Mouse (Mus musculus) heart, postnatal 25 days (tissue): Measurements from ENCODE around the gene Chaf1a. TPM values are rescaled to one million over a fixed set of nuclear protein-coding genes. Genes with fewer than 3 reads are reported as not detected.
"Not testable (repeated sequence)": the region's sequence is repeated elsewhere in the genome, so short reads cannot be mapped to it uniquely, and the experiment has no call there.

Experiments
- DNase-seq: peaks from one replicate; pipeline ENCODE4 v3.0.0; 2022; ENCODE audit warnings: low spot score
- intact Hi-C: fragments of 180-260 bp; cut with DNase I; formaldehyde crosslinking; loops from one replicate; pipeline ENCODE4 v1.15.1; 2025
- total RNA-seq, 2 experiments: library from RNA; stranded (reverse); gene quantifications; 2 replicates each; pipeline ENCODE4 v1.2.3; 2021

Chaf1a gene
- total RNA-seq, 2 experiments from 2014 or later = 0.95 to 1.2 TPM

DNA sequence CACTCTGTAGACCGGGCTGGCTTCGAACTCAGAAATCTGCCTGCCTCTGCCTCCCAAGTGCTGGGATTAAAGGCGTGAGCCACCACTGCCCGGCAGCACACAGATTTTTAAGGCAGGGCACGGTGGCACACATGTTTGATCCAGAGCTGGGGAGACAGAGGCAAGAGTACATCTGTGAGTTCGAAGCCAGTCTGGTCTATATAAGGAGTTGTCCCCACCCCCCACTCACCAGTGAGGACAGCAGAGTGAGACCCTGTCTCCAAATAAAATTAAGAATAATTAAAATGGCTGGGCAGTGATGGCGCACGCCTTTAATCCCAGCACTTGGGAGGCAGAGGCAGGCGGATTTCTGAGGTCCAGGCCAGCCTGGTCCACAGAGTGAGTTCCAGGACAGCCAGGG is 38.1 kb downstream of the Chaf1a start:
- DNase-seq, intact Hi-C loops: not testable (repeated sequence)

DNA sequence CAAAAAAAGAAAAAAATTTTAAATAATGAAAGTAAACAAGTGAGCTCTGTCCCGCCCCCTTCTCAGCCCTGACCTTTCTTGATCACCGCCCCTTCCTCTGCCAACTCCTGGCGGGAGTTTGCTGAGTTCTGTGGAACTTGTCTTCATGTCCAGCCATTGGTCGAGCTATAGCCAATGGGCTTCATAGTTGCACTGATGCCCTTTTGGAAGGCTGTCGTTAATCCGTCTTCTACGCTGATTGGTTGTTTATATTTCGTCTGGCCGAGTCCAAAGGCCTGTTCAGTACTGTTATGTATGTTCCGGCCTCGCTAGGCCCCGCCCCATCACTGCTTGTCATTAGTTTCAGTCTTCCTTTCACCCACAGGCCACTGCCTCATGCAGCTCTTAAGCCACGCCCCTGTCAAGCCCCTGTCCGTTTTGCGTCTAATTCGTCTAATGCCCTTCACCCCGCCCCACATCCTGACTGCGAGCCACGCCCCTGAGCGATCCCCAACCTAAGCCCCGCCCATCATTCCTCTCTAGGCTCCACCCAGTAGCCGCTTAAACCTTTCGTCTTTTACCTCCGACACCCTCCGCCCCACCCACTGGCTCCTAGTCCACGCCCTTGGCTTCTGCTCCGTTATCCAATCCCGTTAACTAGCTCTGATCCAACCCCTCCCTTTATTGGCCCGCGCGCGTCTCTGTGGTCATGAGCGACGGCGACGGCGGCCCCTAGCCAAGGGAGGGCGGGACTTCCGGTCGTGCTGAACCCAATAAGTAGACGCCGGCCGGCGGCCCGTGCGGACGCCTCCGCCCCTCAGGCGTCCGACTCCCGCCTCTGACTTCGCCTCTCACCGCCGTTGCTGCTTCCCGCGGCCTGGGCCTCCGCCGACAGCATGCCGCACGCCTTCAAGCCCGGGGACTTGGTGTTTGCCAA is 38.9 kb downstream of the Chaf1a start, which contains the start of gene Hdgfl2:
Hdgfl2 (plus strand) TSS at position 755 of the 916 bp plus-strand sequence.
- intact Hi-C loops = no loop called here
- DNase-seq = peak; percentile 100

DNA sequence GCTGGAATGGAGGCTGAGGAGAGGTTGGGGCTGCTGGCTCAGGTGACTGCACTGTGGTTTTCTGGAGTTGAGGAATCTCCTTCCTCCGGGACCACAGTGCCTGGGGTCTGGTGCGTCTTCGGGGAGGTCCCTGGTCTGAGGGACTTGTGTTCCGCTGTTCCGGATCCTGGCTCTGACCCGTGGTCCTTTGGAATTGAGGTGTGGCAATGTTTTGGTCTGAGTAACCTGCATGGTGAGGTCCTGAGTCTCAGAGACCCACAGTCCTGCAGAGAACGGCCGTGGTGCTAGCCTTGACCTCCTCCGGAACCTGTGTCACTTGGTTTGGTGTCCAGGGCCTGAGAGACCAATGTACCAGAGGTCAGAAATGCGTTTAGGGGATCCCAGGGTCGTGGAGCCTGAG is 39.7 kb downstream of the Chaf1a start:
- intact Hi-C loops = no loop called here

DNA sequence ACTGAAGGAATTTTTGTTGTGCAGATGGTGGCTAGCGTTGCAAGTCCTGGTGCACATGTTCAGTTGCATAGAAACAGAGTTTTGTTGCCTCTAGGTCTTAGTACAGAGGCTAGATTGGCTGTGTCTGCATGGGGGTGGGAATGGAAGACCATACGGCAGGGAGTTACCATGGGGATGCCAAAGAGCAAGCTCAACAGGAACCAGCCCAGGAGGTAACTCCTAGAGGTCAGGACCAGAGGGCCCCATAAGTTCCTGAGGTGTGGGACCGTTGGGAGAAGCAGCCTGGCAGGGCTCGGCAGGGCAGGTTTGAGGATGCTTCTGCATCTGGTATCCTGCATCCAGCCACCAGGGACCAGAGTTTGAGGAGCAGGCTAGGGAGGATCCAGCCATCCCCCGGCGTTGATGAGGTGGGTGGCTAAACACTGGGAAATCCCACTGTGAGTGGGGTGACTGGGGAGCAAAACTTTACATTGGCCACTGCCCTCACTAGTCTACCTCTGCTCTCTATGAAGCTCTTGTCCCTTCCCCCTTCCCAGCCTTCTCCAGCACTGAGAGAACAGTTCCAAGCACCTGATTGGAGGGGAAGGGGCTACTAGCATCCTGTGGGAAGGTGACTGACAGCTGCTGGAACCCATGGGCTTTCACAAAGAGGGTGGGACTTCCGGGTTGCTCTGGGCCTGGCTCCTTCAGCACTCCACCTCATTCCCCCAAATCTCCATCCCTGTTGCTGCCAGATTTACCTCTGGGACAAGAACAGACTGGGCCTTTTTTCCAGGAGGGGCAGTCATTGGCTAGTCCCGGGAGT is 40.7 kb downstream of the Chaf1a start:
- intact Hi-C loops = no loop called here
- DNase-seq = no peak

More for the DNA sequence above, 39.7 kb downstream of the Chaf1a start:
- DNase-seq = no peak

DNA sequence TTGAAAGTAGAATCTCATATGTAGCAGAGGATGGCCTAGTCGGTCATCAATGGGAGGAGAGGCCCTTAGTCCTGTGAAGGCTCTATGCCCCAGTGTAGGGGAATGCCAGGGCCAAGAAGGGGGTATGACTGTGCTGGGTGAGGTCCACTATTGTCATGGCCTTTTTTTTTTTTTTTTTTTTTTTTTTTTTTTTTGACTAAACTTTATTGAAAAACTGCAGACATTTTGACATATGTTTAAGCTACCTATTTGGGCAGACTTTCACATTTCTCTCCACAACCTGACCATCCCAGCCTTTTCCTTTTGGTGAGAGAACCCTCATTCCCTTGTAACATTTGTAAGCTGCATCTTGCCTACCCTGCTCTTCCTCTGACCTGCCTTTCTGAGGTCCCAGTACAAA is 52.1 kb downstream of the Chaf1a start:
- intact Hi-C loops = no loop called here

DNA sequence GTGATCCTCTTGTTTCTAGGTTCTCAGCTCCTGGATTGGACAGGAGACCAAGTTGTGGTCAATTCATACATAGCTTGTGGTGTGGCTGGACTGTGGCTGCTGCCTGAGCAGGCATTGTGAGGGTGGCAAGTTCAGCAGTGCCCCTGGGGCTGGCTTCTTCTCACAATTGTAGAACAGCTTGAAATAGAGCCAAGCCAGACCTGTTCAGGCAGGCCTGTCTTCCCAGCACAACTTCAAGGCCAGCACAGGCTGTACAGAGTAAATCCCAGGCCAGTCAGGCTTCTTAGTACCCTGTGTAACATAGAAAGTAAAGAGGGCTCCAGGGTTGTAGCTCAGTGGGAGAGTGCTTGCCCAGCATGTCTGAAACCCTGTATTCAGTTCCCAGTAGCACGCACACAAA is 52.6 kb downstream of the Chaf1a start:
- intact Hi-C loops = no loop called here
- no peak for DNase-seq

More for the DNA sequence above, 52.1 kb downstream of the Chaf1a start:
- no peak for DNase-seq

DNA sequence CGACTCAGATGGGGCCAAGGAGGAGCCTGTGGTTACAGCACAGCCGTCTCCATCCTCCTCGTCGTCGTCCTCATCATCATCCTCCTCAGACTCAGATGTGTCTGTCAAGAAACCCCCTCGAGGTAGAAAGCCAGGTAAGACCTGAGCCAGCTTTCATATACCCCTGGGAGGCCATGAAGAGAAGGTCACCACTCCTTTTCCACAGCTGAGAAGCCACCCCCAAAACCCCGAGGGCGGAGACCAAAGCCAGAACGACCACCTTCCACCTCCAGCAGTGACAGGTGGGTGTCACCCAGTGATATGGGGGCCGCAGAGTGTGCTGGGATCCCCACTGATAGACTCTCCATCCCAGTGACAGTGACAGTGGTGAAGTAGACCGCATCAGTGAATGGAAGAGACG is 56.6 kb downstream of the Chaf1a start:
- intact Hi-C loops = no loop called here

DNA sequence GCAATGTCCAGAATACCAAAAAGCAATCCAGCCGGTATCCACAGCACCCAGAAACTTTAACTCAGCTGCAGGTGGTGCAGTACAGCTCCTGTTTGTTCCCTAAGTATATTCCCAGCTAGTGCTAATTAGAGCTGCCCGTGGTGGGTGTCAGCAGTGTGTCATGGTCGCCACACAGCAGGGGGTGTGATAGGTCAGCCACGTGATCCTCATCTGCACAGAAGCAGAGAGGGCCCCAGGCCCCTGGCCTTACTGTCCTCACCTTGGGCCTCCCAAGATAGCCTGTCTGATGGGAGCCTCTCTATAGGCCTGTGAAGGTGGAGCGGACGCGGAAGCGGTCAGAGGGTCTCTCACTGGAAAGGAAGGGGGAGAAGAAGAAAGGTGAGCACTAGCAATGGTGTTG is 57.9 kb downstream of the Chaf1a start:
- intact Hi-C loops = no loop called here
- DNase-seq = no peak

More for the DNA sequence above, 56.6 kb downstream of the Chaf1a start:
- DNase-seq = no peak

DNA sequence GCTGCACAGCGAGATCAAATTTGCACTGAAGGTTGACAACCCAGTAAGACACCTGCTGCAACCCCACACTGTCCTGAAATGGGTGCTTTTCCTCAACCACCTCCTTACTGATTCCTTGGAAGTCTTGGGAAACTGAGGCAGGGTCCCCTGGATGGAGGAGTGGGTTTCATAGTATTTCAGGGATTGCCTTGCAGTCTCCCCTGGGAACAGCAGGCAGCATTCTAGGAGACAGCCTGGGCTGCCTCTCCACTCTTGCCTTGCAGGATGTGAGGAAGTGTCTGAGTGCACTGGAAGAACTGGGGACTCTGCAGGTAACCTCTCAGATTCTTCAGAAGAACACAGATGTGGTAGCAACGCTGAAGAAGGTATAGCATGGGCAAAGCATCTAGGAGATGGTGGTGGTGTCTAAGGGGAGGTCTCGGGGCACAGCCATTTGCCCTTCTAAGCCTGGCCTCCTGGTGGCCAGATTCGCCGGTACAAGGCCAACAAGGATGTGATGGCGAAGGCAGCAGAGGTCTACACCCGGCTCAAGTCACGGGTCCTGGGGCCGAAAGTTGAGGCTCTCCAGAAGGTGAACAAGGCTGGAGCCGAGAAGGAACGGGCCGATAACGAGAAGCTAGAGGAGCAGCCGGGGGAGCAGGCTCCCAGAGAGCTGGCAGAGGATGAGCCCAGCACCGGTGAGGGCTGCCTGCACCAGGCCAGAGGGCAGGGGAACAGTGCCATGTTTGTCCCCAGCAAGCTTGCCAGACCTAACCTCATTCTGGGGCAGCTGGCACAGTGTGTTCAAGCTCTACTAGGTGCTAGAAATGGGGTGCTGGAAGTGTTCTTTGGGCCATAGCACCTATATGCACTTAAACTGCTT is 58.7 kb downstream of the Chaf1a start:
- intact Hi-C loops = no loop called here
- DNase-seq = no peak

DNA sequence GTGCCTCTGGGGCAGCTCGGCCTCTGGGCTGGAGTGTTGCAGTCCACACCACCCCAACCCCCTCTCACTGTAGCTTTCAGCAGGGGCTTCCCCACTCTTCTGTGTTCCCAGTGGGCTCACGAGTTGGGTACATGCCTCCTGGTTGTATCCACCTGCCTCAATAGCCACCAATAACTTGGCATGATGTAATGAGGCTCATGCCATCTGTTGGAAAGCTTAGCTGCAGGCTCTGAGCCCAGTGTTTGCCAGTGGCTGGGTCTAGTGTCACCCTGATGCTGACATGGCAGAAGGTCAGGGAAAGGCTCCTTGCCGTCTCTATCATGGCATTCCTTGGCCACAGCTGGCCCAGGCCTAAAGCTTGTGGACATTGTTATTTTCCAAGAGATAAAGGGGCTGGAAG is 60.6 kb downstream of the Chaf1a start:
- intact Hi-C loops = no loop called here
- DNase-seq = no peak

DNA sequence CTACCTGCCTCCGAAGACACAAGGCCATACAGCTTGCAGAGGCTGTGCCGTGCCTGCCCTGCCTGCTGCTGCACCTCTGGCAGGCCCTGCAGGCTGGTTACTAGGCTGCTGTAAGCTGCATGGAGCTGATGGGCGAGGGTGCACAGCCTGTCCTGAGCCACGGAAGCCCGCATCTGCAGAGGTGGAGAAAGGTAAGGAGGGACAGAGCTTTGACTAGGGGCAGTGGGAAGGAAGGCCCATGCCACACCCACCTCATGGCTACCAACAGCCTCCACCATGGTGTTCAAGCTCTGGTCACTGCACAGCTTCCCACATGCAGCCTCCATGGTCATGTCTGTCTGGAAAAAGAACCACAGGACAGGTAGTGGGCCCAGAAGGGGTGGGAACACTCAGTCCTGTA is 61.9 kb downstream of the Chaf1a start:
- intact Hi-C loops = no loop called here
- DNase-seq = no peak

DNA sequence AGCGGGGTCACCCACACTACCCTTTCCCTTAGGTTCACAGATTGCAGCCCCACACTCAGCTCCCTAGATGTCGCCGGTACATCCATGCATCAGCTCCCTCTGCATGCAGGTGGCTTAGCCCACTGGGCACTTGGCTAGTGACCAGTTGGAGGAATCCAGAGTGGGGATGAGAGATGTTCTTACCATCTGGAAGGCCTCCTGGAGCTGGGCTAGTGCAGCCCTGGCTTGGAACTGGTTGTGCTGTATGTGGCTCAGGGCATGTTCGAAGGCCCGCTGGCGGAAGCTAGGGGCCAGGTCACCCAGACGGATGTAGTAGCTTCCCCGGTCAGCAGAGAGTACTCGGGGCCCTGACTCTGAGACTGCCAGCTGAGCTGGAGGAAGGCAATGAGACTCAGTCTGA is 62.7 kb downstream of the Chaf1a start:
- no peak for DNase-seq
- intact Hi-C loops = no loop called here

DNA sequence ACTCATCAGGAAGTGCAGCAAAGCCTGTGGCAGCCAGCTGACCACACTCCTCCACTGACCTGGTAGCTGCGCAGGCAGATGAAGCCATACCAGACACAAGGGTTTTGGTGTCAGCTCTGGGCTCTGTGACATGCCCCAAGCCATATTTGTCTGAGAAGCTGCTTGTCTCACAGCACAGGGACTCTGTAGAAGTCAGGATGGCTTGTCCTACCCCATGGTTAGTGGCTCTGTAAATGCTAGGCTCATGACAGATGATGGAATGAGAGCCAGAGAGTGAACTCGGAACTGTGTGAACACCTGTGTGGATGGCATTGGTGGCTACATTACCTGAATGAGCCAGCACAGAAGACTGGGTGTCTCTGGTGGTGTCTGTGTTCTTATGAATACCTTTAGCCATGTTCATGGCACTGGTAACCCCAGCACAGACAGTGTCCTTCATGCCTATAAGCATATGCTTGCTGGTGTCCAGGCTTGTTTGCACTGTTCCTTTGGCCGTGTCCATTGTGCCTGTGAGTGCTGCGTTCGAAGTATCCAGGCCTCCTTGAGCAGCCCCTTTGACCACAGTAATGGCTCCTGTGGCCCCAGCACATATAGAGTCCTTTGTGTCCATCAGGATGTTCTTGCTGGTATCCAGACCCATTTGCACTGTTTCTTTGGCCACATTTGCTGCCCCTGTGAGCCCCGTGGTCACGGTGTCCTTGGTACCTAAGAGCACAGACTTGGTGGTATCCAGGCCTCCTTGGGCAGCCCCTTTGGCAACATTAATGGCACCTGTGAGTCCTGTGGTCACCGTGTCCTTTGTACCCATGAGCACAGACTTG is 63.4 kb downstream of the Chaf1a start:
- intact Hi-C loops = no loop called here
- DNase-seq = no peak

DNA sequence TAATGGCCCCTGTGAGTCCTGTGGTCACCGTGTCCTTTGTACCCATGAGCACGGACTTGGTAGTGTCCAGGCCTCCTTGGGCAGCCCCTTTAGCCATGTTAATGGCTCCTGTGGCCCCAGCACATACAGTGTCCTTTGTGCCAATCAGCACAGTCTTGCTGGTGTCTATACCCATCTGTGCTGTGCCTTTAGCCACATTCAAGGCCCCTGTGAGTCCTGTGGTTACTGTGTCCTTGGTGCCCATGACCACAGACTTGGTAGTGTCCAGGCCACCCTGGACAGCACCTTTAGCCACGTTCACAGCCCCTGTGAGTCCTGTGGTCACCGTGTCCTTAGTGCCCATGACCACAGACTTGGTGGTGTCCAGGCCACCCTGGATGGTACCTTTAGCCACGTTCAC is 64.6 kb downstream of the Chaf1a start:
- intact Hi-C loops, DNase-seq: not testable (repeated sequence)

DNA sequence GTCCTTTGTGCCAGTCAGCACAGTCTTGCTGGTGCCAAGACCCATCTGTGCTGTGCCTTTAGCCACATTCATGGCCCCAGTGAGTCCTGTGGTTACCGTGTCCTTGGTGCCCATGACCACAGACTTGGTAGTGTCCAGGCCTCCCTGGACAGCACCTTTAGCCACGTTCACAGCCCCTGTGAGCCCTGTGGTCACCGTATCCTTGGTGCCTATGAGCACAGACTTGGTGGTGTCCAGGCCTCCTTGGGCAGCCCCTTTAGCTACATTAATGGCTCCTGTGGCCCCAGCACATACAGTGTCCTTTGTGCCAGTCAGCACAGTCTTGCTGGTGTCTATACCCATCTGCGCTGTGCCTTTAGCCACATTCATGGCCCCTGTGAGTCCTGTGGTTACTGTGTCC is 66.2 kb downstream of the Chaf1a start:
- DNase-seq, intact Hi-C loops: not testable (repeated sequence)

DNA sequence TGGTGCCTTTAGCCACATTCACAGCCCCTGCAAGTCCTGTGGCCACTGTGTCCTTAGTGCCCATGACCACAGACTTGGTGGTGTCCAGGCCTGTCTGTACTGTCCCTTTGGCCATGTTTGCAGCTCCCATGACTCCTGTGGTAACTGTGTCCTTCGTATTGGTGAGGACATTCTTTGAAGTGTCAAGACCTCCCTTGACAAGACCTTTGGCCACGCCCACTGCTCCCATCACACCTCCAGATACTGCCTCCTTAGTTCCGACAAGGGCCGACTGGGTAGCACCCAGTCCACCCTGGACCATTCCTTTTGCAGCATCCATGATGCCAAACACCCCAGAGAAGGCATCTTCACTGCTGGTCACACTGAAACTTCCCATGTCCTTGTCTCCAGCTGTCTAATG is 66.7 kb downstream of the Chaf1a start:
- no peak for DNase-seq

DNA sequence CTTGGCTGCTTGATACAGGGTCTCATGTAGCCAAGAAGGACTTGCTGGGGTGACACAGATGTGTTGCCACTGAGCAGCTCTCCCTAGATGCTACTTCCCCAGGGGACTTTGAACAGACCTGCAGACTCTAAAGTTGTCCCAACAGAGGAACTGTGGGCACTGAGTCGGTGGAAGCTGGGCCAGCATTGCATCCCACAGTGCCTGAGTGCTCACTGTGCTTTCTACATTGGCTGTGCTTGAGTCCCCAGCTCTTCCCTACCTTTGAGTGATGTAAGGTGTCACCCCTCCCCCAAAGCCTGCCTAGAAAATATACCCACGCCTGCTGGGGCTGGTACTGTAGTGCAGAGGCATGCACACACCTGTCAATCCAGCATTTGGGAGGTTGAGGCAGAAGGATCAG is 67.5 kb downstream of the Chaf1a start:
- intact Hi-C loops = no loop called here

More for the DNA sequence above, 66.7 kb downstream of the Chaf1a start:
- intact Hi-C loops = no loop called here

DNA sequence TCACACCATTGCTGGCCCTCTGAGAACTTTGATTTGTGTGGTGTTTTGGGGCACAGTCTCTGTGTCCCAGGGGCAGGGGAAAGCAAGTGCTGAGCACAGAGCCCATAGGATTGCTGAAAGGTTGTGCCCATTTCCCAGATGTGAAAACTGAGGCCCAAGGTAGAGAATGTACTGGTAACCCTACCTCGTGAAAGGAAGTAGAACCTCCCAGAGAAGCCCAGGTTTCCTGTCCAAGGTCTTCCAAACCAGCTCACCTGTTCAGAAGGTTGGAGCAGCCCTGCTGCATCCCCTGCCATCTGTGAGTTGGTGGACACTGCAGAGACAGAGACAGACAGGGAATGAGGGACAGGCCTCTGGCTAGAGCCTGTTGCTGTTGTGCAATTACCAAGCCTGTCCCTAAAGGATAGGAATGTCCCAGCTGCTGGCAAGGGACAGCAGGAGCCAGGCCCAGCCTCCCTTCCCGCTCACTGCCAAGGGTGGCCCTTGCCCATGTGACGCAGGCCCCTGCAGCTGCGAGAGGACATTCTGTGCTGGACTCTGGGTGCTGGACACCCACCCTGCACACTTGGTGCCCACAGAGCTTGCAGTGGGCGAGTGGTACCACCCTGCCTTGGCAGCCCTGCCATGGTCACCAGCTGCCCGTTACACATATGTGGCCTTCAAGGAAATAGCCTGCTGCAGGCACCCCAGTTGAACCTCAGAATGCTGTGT is 68.2 kb downstream of the Chaf1a start:
- intact Hi-C loops = no loop called here

More for the DNA sequence above, 67.5 kb downstream of the Chaf1a start:
- no peak for DNase-seq

More for the DNA sequence above, 68.2 kb downstream of the Chaf1a start:
- DNase-seq = peak; percentile 85
